Mouse (Mus musculus): Measurements from ENCODE around the gene Eif2s3y. TPM values are rescaled to one million over a fixed set of nuclear protein-coding genes. Genes with fewer than 3 reads are reported as not detected.

Gene Eif2s3y
- 10 to 100 TPM in 1 of 2 experiments, not detected in 1; 72.5 TPM for total RNA-seq (2021)
- long read RNA-seq, experiment 1, transcript Eif2s3y-201 (12 exons, 1,836 nt): major isoform, 55 of 70 reads
- long read RNA-seq, experiment 1, partial matches to known transcripts: 1 of 70 reads
- long read RNA-seq, experiment 1, other reads (novel, unspliced or antisense): 12 of 70 reads
- long read RNA-seq, experiment 2: 0 reads

GRCm38 (mm10) chrY:1009882-1010751 lies at the start of gene Eif2s3y:
Gene Eif2s3y (plus strand): TSS chrY:1010543.
- peak in 1 of 2 experiments; percentile 75 for DNase-seq (ENCODE audit: low spot score in 2 of 2)

Small RNA genes within 50 kb of the gene (microRNA-seq; reads per million reads assigned to microRNA genes)
- not detected for gene Gm47281

Other genes starting within 250 kb of the Eif2s3y start
- gene Zfy1, start 213.1 kb upstream of the Eif2s3y start, total RNA-seq (2021): not detected
- not detected for gene Uba1y, start 191.9 kb upstream of the Eif2s3y start, total RNA-seq (2021)
- 10 to 100 TPM in 1 of 2 experiments, not detected in 1; 11.4 TPM for gene Kdm5d, start 112.8 kb upstream of the Eif2s3y start, total RNA-seq (2021)
- gene Uty, start 235.2 kb downstream of the Eif2s3y start, total RNA-seq (2021): 10 to 100 TPM in 1 of 2 experiments, not detected in 1; 24.0 TPM